Mouse (Mus musculus): ENCODE data around the gene Fam167b. TPM values are rescaled to one million over a fixed set of nuclear protein-coding genes. Genes with fewer than 3 reads are reported as not detected.

Gene Fam167b
- total RNA-seq (2021): under 1 TPM; 0.53 to 0.83 TPM
- long read RNA-seq, experiment 1, partial matches to known transcripts: 0 of 1 reads
- long read RNA-seq, experiment 1, other reads (novel, unspliced or antisense): 0 of 1 reads
- long read RNA-seq, experiment 2, partial matches to known transcripts: 0 of 3 reads
- long read RNA-seq, experiment 2, other reads (novel, unspliced or antisense): 0 of 3 reads

GRCm38 (mm10) chr4:129578466-129578865, at the start of gene Fam167b:
Fam167b (minus strand) TSS chr4:129578549.
- intact Hi-C loops (cut with DNase I): no loop called here
- peak; percentile 42 to 51 for DNase-seq

- DNase-seq: no peak
- intact Hi-C loops (cut with DNase I): no loop called here
Measured at GRCm38 (mm10) chr4:129626035-129626434, 47.7 kb upstream of the Fam167b start.

GRCm38 (mm10) chr4:129625496-129625895, 47.1 kb upstream of the Fam167b start:
- intact Hi-C loops (cut with DNase I): no loop called here
- no peak for DNase-seq

- intact Hi-C loops (cut with DNase I): no loop called here
- peak; percentile 53 to 65 for DNase-seq
Measured at GRCm38 (mm10) chr4:129625029-129625370, 46.7 kb upstream of the Fam167b start.

GRCm38 (mm10) chr4:129624281-129625028, 46.1 kb upstream of the Fam167b start:
- intact Hi-C loops (cut with DNase I): no loop called here

GRCm38 (mm10) chr4:129623681-129624091, 45.3 kb upstream of the Fam167b start, which contains the start of gene Ccdc28b:
Ccdc28b (minus strand) TSS chr4:129623947.
- intact Hi-C loops (cut with DNase I): no loop called here
- peak; percentile 42 to 52 for DNase-seq

More at GRCm38 (mm10) chr4:129624281-129625028, 46.1 kb upstream of the Fam167b start:
- DNase-seq: peak; percentile 84

- DNase-seq: no peak
- intact Hi-C loops (cut with DNase I): no loop called here
Measured at GRCm38 (mm10) chr4:129622803-129623535, 44.6 kb upstream of the Fam167b start.

- intact Hi-C loops (cut with DNase I): no loop called here
- no peak for DNase-seq
Measured at GRCm38 (mm10) chr4:129622120-129622802, 43.9 kb upstream of the Fam167b start.

- DNase-seq: peak in 1 of 2 experiments; percentile 44
- intact Hi-C loops (cut with DNase I): no loop called here
Measured at GRCm38 (mm10) chr4:129621283-129621841, 43.0 kb upstream of the Fam167b start.

- intact Hi-C loops (cut with DNase I): no loop called here
- DNase-seq: no peak
Measured at GRCm38 (mm10) chr4:129620419-129621282, 42.3 kb upstream of the Fam167b start.

GRCm38 (mm10) chr4:129618786-129619691, 40.7 kb upstream of the Fam167b start, which contains the start of gene Iqcc:
Iqcc (minus strand) TSS chr4:129619099.
- DNase-seq: peak; percentile 96 to 97
- intact Hi-C loops (cut with DNase I): no loop called here

- intact Hi-C loops (cut with DNase I): no loop called here
- DNase-seq: no peak
Measured at GRCm38 (mm10) chr4:129618031-129618430, 39.7 kb upstream of the Fam167b start.

GRCm38 (mm10) chr4:129617121-129617641, 38.8 kb upstream of the Fam167b start:
- intact Hi-C loops (cut with DNase I): no loop called here
- DNase-seq: no peak

- no peak for DNase-seq
- intact Hi-C loops (cut with DNase I): no loop called here
Measured at GRCm38 (mm10) chr4:129616631-129617030, 38.3 kb upstream of the Fam167b start.

GRCm38 (mm10) chr4:129615801-129616290, 37.5 kb upstream of the Fam167b start:
- DNase-seq: no peak
- intact Hi-C loops (cut with DNase I): no loop called here

GRCm38 (mm10) chr4:129614093-129614492, 35.7 kb upstream of the Fam167b start, which contains the start of gene Dcdc2b:
Dcdc2b (minus strand) TSS chr4:129614257.
- DNase-seq: peak in 1 of 2 experiments; percentile 52
- intact Hi-C loops (cut with DNase I): no loop called here

GRCm38 (mm10) chr4:129610472-129610871, 32.1 kb upstream of the Fam167b start:
- DNase-seq: no peak
- intact Hi-C loops (cut with DNase I): no loop called here

- DNase-seq: no peak
- intact Hi-C loops (cut with DNase I): no loop called here
Measured at GRCm38 (mm10) chr4:129610026-129610425, 31.7 kb upstream of the Fam167b start.
